Mouse (Mus musculus) heart, adult 10 weeks (tissue): ENCODE data around the gene Olfr917. TPM values are rescaled to one million over a fixed set of nuclear protein-coding genes. Genes with fewer than 3 reads are reported as not detected.

ENCODE experiments used
- polyA plus RNA-seq: library from polyadenylated mRNA; stranded (reverse); fragments of 350-450 nt; fragmentation: Illumina TruSeq; extraction: RNeasy Lipid Tissue Mini Kit (QIAGEN cat#74804); gene quantifications from one replicate; pipeline ENCODE4 v1.2.3, GENCODE M21; 2014; ENCODE audit warnings: low read depth, low replicate concordance

The Olfr917 gene
- not detected for polyA plus RNA-seq

DNA sequence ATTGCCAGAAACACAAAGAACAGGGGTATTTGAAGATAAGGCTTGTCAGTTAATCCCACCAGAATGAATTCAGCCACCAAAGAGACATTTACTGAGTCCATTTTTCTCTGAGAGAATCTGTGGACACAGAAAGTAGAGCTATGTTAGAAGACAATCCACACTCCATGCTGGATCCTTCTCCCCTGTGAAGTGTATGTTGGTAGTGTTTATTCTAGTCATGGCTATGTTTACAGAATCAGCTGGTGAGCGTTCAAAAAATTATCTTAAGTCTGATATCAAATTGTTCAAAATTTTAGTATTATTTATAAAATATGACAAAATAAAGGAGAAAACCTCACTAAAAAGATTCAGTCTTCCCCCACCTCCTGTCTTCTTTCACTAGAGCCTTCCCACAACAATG is at the start of gene Olfr917:
Olfr917 (minus strand) TSS at position 101 of the 400 bp plus-strand sequence.

DNA sequence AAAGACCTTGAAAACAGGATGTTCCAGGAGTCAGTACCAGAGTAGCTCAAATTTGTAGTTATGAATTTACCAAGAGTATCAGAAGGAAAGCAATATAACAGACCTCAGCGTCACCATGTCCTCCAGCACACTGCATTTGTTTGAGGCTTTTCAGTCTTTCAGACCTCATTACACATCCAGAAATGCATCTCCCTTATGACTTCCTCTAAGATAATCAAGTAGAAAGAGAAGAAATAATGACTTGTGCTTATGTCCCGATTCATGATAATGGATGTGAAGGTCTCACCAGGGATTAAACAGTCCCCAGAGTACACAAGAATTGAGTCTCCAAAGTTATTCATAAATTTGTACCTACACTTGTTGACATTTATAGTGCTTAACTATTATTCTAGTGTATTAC is 8.9 kb upstream of the Olfr917 start, which contains the start of gene Olfr918:
Olfr918 (minus strand) TSS at position 101 of the 400 bp plus-strand sequence.

DNA sequence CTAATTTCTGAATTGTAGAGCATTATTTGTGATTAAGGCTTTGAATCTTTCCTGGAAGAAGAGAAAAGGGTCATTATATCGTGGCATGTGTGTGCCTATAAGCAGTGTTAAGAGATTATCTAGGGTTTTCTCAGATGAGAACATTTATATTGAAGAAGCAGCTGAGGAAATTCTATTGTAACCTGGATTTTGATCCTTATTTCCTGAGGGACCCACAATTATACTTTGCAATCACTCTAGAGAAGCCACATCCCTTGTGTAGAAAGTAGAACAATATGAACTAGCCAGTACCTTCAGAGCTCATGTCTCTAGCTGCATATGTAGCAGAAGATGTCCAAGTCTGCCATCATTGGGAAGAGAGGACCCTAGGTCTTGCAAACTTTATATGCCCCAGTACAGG is 5.9 kb downstream of the Olfr917 start, which contains the start of gene Olfr916:
Olfr916 (minus strand) TSS at position 101 of the 400 bp plus-strand sequence.

Other genes with a start within 250 kb of the Olfr917 start
- gene Olfr901, start 236.4 kb downstream of the Olfr917 start, polyA plus RNA-seq, result not detected
- gene Olfr902, start 218.2 kb downstream of the Olfr917 start, polyA plus RNA-seq, result not detected
- not detected for gene Olfr904, start 202.7 kb downstream of the Olfr917 start, polyA plus RNA-seq
- not detected for gene Olfr905, start 194.7 kb downstream of the Olfr917 start, polyA plus RNA-seq
- not detected for gene Olfr906, start 178.8 kb downstream of the Olfr917 start, polyA plus RNA-seq
- not detected for gene Olfr907, start 170.0 kb downstream of the Olfr917 start, polyA plus RNA-seq
- gene Olfr911-ps1, start 144.3 kb downstream of the Olfr917 start, polyA plus RNA-seq, result not detected
- not detected for gene Olfr910, start 128.0 kb downstream of the Olfr917 start, polyA plus RNA-seq
- not detected for gene Olfr912, start 85.7 kb downstream of the Olfr917 start, polyA plus RNA-seq
- gene Olfr913, start 73.1 kb downstream of the Olfr917 start, polyA plus RNA-seq, result not detected
- not detected for gene Olfr914, start 60.7 kb downstream of the Olfr917 start, polyA plus RNA-seq
- not detected for gene Olfr916, start 6.0 kb downstream of the Olfr917 start, polyA plus RNA-seq
- not detected for gene Olfr918, start 8.8 kb upstream of the Olfr917 start, polyA plus RNA-seq
- not detected for gene Olfr919, start 37.8 kb upstream of the Olfr917 start, polyA plus RNA-seq
- 27.9 TPM for gene Vwa5a, start 52.4 kb upstream of the Olfr917 start, polyA plus RNA-seq
- gene Olfr920, start 86.5 kb upstream of the Olfr917 start, polyA plus RNA-seq, result 0.24 TPM
- gene Olfr921, start 107.2 kb upstream of the Olfr917 start, polyA plus RNA-seq, result not detected
- gene Olfr922, start 148.8 kb upstream of the Olfr917 start, polyA plus RNA-seq, result not detected
- gene Olfr923, start 160.7 kb upstream of the Olfr917 start, polyA plus RNA-seq, result not detected
- not detected for gene Olfr924, start 178.6 kb upstream of the Olfr917 start, polyA plus RNA-seq
- not detected for gene Olfr26, start 189.2 kb upstream of the Olfr917 start, polyA plus RNA-seq
- not detected for gene Olfr926, start 211.3 kb upstream of the Olfr917 start, polyA plus RNA-seq